Mouse (Mus musculus): ENCODE results near the gene Lars2. TPM values are rescaled to one million over a fixed set of nuclear protein-coding genes. Genes with fewer than 3 reads are reported as not detected.

Gene Lars2
- polyA plus RNA-seq, 1 experiment, result 579 TPM

GRCm38 (mm10) chr9:123473377-123473776, 106.7 kb downstream of the Lars2 start:
- no peaks in the 10 kb centered on the region for H3K36me3 ChIP-seq (ENCODE audit: control insufficient read depth, insufficient read depth)
- H3K27me3 ChIP-seq (ENCODE audit: control insufficient read depth, insufficient read depth, insufficient read length), result no peaks in the 10 kb centered on the region
- no peaks in the 10 kb centered on the region for H3K79me2 ChIP-seq (ENCODE audit: control insufficient read depth, insufficient read depth)
- peak overlapping the region; percentile 16 for H3K4me2 ChIP-seq (ENCODE audit: low read depth)
- H3K4me3 ChIP-seq, result no peak overlapping the region
- H3ac ChIP-seq (ENCODE audit: control insufficient read depth, insufficient read length), result no peak overlapping the region
- TF ChIP-seq USF1 (IDR thresholded peaks at IDR 0.05; ENCODE audit: low read depth), result no peak
- TF ChIP-seq CEBPB (IDR thresholded peaks at IDR 0.05; ENCODE audit: insufficient read depth, poor library complexity, severe bottlenecking), result peak; percentile 55; the same call in 1 of the 2 replicates

DNA sequence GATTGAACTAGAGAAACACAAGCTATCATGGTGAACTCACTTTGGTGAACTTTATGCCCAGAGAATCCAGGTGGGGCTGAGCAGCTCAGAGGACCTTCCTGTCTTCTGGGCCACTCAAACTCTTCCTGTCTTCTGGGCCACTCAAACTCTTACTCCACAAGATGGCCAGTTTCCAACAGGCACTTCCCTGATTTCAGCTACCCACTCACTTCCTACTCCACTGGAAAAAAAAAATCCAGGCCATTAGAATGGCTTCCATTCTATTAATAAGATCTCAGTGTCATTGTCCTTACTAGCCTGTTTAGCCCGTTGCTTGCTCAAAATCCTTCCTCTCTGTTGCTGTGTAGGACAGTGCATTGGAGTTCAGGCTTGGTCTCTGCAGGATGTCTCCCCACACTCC, 108.8 kb downstream of the Lars2 start:
- Histone ChIP-seq H3K4me3 (no peak overlapping the region), H3K79me2 (ENCODE audit: control insufficient read depth, insufficient read depth) (peaks cover 16% of the 10 kb centered on the region), H3K4me2 (ENCODE audit: low read depth) (no peak overlapping the region), H3K27me3 (ENCODE audit: control insufficient read depth, insufficient read depth, insufficient read length) (no peaks in the 10 kb centered on the region), H3ac (ENCODE audit: control insufficient read depth, insufficient read length) (no peak overlapping the region), H3K36me3 (ENCODE audit: control insufficient read depth, insufficient read depth) (no peaks in the 10 kb centered on the region)
- TF ChIP-seq SRF (IDR thresholded peaks at IDR 0.05; ENCODE audit: control insufficient read depth, insufficient read length, low read depth) (no peak), TCF12 (IDR thresholded peaks at IDR 0.05; ENCODE audit: insufficient read depth, poor library complexity, severe bottlenecking) (no peak), MYOG (IDR thresholded peaks at IDR 0.05; ENCODE audit: control insufficient read depth in 1 of 3, insufficient read depth in 1 of 3, insufficient read length in 2 of 3, low read depth in 2 of 3) (no peak), TCF3 (IDR thresholded peaks at IDR 0.05; ENCODE audit: insufficient read length, low read depth) (no peak), E2F4 (IDR thresholded peaks at IDR 0.05; ENCODE audit: insufficient read depth) (no peak), REST (IDR thresholded peaks at IDR 0.05; ENCODE audit: insufficient read depth, insufficient read length) (no peak), USF1 (IDR thresholded peaks at IDR 0.05; ENCODE audit: low read depth) (no peak), POLR2A (IDR thresholded peaks at IDR 0.05; ENCODE audit: insufficient read length, low read depth) (no peak), MAX (IDR thresholded peaks at IDR 0.05; ENCODE audit: low read depth) (no peak), CEBPB (IDR thresholded peaks at IDR 0.05; ENCODE audit: insufficient read depth, poor library complexity, severe bottlenecking) (no peak), MYOD1 (IDR thresholded peaks at IDR 0.05; ENCODE audit: control insufficient read depth in 1 of 3, insufficient read length in 2 of 3, low read depth in 2 of 3) (no peak), POLR2AphosphoS2 (IDR thresholded peaks at IDR 0.05; ENCODE audit: insufficient read length, low read depth) (no peak)

GRCm38 (mm10) chr9:123478031-123478585, 111.4 kb downstream of the Lars2 start:
- peak overlapping the region; percentile 81 for H3K4me3 ChIP-seq
- TF ChIP-seq POLR2AphosphoS2 (IDR thresholded peaks at IDR 0.05; ENCODE audit: insufficient read length, low read depth), result no peak
- TF ChIP-seq TCF12 (IDR thresholded peaks at IDR 0.05; ENCODE audit: insufficient read depth, poor library complexity, severe bottlenecking), result no peak
- peak; percentile 11 for TF ChIP-seq E2F4 (IDR thresholded peaks at IDR 0.05; ENCODE audit: insufficient read depth)
- TF ChIP-seq MYOD1 (IDR thresholded peaks at IDR 0.05; ENCODE audit: control insufficient read depth in 1 of 3, insufficient read length in 2 of 3, low read depth in 2 of 3), result peak in 1 of 3 experiments; percentile 1
- no peaks in the 10 kb centered on the region for H3K27me3 ChIP-seq (ENCODE audit: control insufficient read depth, insufficient read depth, insufficient read length)
- no peaks in the 10 kb centered on the region for H3K36me3 ChIP-seq (ENCODE audit: control insufficient read depth, insufficient read depth)
- H3ac ChIP-seq (ENCODE audit: control insufficient read depth, insufficient read length), result peak overlapping the region; percentile 3
- H3K79me2 ChIP-seq (ENCODE audit: control insufficient read depth, insufficient read depth), result peaks cover 42% of the 10 kb centered on the region
- H3K4me2 ChIP-seq (ENCODE audit: low read depth), result peak overlapping the region; percentile 96

- H3K36me3 ChIP-seq (ENCODE audit: control insufficient read depth, insufficient read depth), result no peaks in the 10 kb centered on the region
- TF ChIP-seq POLR2AphosphoS2 (IDR thresholded peaks at IDR 0.05; ENCODE audit: insufficient read length, low read depth), result peak; percentile 75
- no peak for TF ChIP-seq MYOG (IDR thresholded peaks at IDR 0.05; ENCODE audit: control insufficient read depth in 1 of 3, insufficient read depth in 1 of 3, insufficient read length in 2 of 3, low read depth in 2 of 3)
- peak; percentile 89 for TF ChIP-seq POLR2A (IDR thresholded peaks at IDR 0.05; ENCODE audit: insufficient read length, low read depth)
- TF ChIP-seq TCF3 (IDR thresholded peaks at IDR 0.05; ENCODE audit: insufficient read length, low read depth), result no peak
- H3K79me2 ChIP-seq (ENCODE audit: control insufficient read depth, insufficient read depth), result peaks cover 48% of the 10 kb centered on the region
- no peaks in the 10 kb centered on the region for H3K27me3 ChIP-seq (ENCODE audit: control insufficient read depth, insufficient read depth, insufficient read length)
- H3K4me2 ChIP-seq (ENCODE audit: low read depth), result peak within 1 kb of the TSS; percentile 97
- H3ac ChIP-seq (ENCODE audit: control insufficient read depth, insufficient read length), result peak within 1 kb of the TSS; percentile 3
- H3K4me3 ChIP-seq, result peak within 1 kb of the TSS; percentile 81
Measured at GRCm38 (mm10) chr9:123478586-123479195, 112.0 kb downstream of the Lars2 start, which contains the start of gene Limd1. TSS of gene Limd1 (plus strand) at chr9:123478706.

GRCm38 (mm10) chr9:123479196-123479669, 112.5 kb downstream of the Lars2 start:
- Histone ChIP-seq H3ac (ENCODE audit: control insufficient read depth, insufficient read length) (peak overlapping the region; percentile 3), H3K79me2 (ENCODE audit: control insufficient read depth, insufficient read depth) (peaks cover 53% of the 10 kb centered on the region), H3K36me3 (ENCODE audit: control insufficient read depth, insufficient read depth) (no peaks in the 10 kb centered on the region), H3K4me3 (peak overlapping the region; percentile 81), H3K27me3 (ENCODE audit: control insufficient read depth, insufficient read depth, insufficient read length) (no peaks in the 10 kb centered on the region), H3K4me2 (ENCODE audit: low read depth) (peak overlapping the region; percentile 97)
- TF ChIP-seq MYOD1 (IDR thresholded peaks at IDR 0.05; ENCODE audit: control insufficient read depth in 1 of 3, insufficient read length in 2 of 3, low read depth in 2 of 3) (no peak), POLR2A (IDR thresholded peaks at IDR 0.05; ENCODE audit: insufficient read length, low read depth) (peak; percentile 18), MAX (IDR thresholded peaks at IDR 0.05; ENCODE audit: low read depth) (no peak)
